ENCODE assay signal across 31 mouse cellular contexts in genomic region chr11:102198245-102198644, GRCm38 (mm10). TPM values are rescaled to one million over a fixed set of nuclear protein-coding genes. Genes with fewer than 3 reads are reported as not detected.
DNase-seq lines count a peak whose midpoint lies in the region; ATAC-seq and TF ChIP-seq lines count a peak whose summit lies in the region.
"Had no signal": no experiment of that assay in that cellular context is flagged by ENCODE, and none has a peak within 500 bp of the region (broad histone marks: within the 10 kb centered on the region; RNA-seq: fewer than 3 reads in every experiment).

No protein-coding gene starts in this region.

- H3K4me3 ChIP-seq in hindbrain, postnatal 0 days (ENCODE audit: low read length): no peak overlapping the region
- no peak overlapping the region for H3K4me3 ChIP-seq in hindbrain, embryonic 10.5 days
- H3K4me3 ChIP-seq in liver, embryonic 14.5 days (ENCODE audit: insufficient read depth in 1 of 2, low read depth in 2 of 2, low read length in 2 of 2): no peak overlapping the region
- H3K4me3 ChIP-seq in liver, embryonic 12.5 days: no peak overlapping the region
- peak overlapping the region; percentile 10 for H3K4me3 ChIP-seq in testis, adult 2 months (ENCODE audit: control insufficient read depth, low read depth, low read length)
- H3K4me3 ChIP-seq: embryonic facial prominence, embryonic 13.5 days; erythroblast, embryonic 14.5 days; forebrain, embryonic 13.5 days; gastrocnemius, adult 2 months; heart, embryonic 13.5 days; hindbrain, embryonic 15.5 days; limb, embryonic 10.5 days; limb, embryonic 15.5 days; midbrain, embryonic 12.5 days; myocyte; neural tube, embryonic 12.5 days had no signal

- no peak for TF ChIP-seq POLR2A in testis, adult 2 months (IDR thresholded peaks at IDR 0.05; ENCODE audit: control insufficient read depth, low read depth, low read length)

- DNase-seq in hindbrain, postnatal 0 days (ENCODE audit: low spot score): no peak
- no peak for DNase-seq in hindbrain, embryonic 10.5 days (ENCODE audit: low spot score)
- no peak for DNase-seq in liver, embryonic 14.5 days (ENCODE audit: low read depth in 3 of 3, low spot score in 3 of 3)
- no peak for DNase-seq in testis, postnatal 14 days (ENCODE audit: low spot score)
- DNase-seq in gastrocnemius, adult 18-20 months (ENCODE audit: low spot score): no peak
- DNase-seq: adrenal gland, postnatal 25 days; cerebellum, adult 11-12 months; cerebellum, adult 9-11 months; gastrocnemius, adult 2 months; heart, adult 18-20 months; heart, postnatal 10 days; kidney, adult 9 months; kidney, postnatal 36 days; layer of hippocampus, postnatal 36 days; lung, postnatal 14 days; right cerebral cortex, postnatal 4 days had no signal

- no peaks in the 10 kb centered on the region for H3K27me3 ChIP-seq in hindbrain, postnatal 0 days (ENCODE audit: insufficient read depth, low read length)
- no peaks in the 10 kb centered on the region for H3K27me3 ChIP-seq in hindbrain, embryonic 10.5 days (ENCODE audit: insufficient read depth, poor library complexity, severe bottlenecking)
- no peaks in the 10 kb centered on the region for H3K27me3 ChIP-seq in liver, embryonic 14.5 days (ENCODE audit: control insufficient read depth, insufficient read depth, low read length)
- H3K27me3 ChIP-seq in liver, embryonic 12.5 days (replicated peaks): no peaks in the 10 kb centered on the region
- no peaks in the 10 kb centered on the region for H3K27me3 ChIP-seq in testis, adult 2 months (ENCODE audit: control insufficient read depth, insufficient read depth, low read length)
- H3K27me3 ChIP-seq: embryonic facial prominence, embryonic 13.5 days; forebrain, embryonic 13.5 days; heart, embryonic 13.5 days; hindbrain, embryonic 15.5 days; limb, embryonic 15.5 days; megakaryocyte, embryonic 14.5 days; midbrain, embryonic 12.5 days; neural tube, embryonic 12.5 days had no signal

- no peak overlapping the region for H3K4me2 ChIP-seq in hindbrain, postnatal 0 days (ENCODE audit: low read depth, low read length)
- H3K4me2 ChIP-seq in liver, embryonic 14.5 days (ENCODE audit: low read depth): no peak overlapping the region
- no peak overlapping the region for H3K4me2 ChIP-seq in liver, embryonic 12.5 days
- H3K4me2 ChIP-seq: embryonic facial prominence, embryonic 13.5 days; forebrain, embryonic 13.5 days; heart, embryonic 13.5 days; hindbrain, embryonic 15.5 days; limb, embryonic 15.5 days; midbrain, embryonic 12.5 days; neural tube, embryonic 12.5 days had no signal

- H3K9me3 ChIP-seq in hindbrain, postnatal 0 days (ENCODE audit: low read length): no peaks in the 10 kb centered on the region
- H3K9me3 ChIP-seq in hindbrain, embryonic 10.5 days: no peaks in the 10 kb centered on the region
- H3K9me3 ChIP-seq in liver, embryonic 14.5 days (ENCODE audit: control insufficient read depth, low read length): no peaks in the 10 kb centered on the region
- H3K9me3 ChIP-seq in liver, embryonic 12.5 days (replicated peaks): no peaks in the 10 kb centered on the region
- H3K9me3 ChIP-seq: embryonic facial prominence, embryonic 13.5 days; forebrain, embryonic 13.5 days; heart, embryonic 13.5 days; hindbrain, embryonic 15.5 days; limb, embryonic 10.5 days; limb, embryonic 15.5 days; megakaryocyte, embryonic 14.5 days; midbrain, embryonic 12.5 days; neural tube, embryonic 12.5 days had no signal

- TF ChIP-seq CTCF in hindbrain, postnatal 0 days (IDR thresholded peaks at IDR 0.05; ENCODE audit: low read depth): peak; percentile 12; the same call in 1 of the 2 replicates
- peak; percentile 60 for TF ChIP-seq CTCF in liver, embryonic 14.5 days (IDR thresholded peaks at IDR 0.05; ENCODE audit: low read depth)
- no peak for TF ChIP-seq CTCF in testis, adult 2 months (IDR thresholded peaks at IDR 0.05; ENCODE audit: control insufficient read depth, insufficient read depth, insufficient replicate concordance, low read depth, low read length)

- peaks cover 65% of the 10 kb centered on the region for H3K36me3 ChIP-seq in hindbrain, postnatal 0 days (ENCODE audit: insufficient read depth, low read length)
- peaks cover 98% of the 10 kb centered on the region for H3K36me3 ChIP-seq in hindbrain, embryonic 10.5 days
- H3K36me3 ChIP-seq in liver, embryonic 14.5 days (replicated peaks; ENCODE audit: control insufficient read depth, insufficient read depth, low read depth): no peaks in the 10 kb centered on the region; the same call in 1 of the 2 replicates
- peaks cover 90% of the 10 kb centered on the region for H3K36me3 ChIP-seq in liver, embryonic 12.5 days
- H3K36me3 ChIP-seq in testis, adult 2 months (ENCODE audit: control insufficient read depth, insufficient read depth, low read length): no peaks in the 10 kb centered on the region; the same call in 1 of the 2 replicates

- H3K27ac ChIP-seq in hindbrain, postnatal 0 days: no peak overlapping the region
- no peak overlapping the region for H3K27ac ChIP-seq in hindbrain, embryonic 10.5 days
- no peak overlapping the region for H3K27ac ChIP-seq in liver, embryonic 14.5 days
- no peak overlapping the region for H3K27ac ChIP-seq in liver, embryonic 12.5 days
- H3K27ac ChIP-seq in testis, adult 2 months (ENCODE audit: control insufficient read depth, insufficient read depth, low read depth, low read length): no peak overlapping the region
- H3K27ac ChIP-seq: embryonic facial prominence, embryonic 13.5 days; forebrain, embryonic 13.5 days; gastrocnemius, adult 2 months; heart, embryonic 13.5 days; hindbrain, embryonic 15.5 days; limb, embryonic 10.5 days; limb, embryonic 15.5 days; midbrain, embryonic 12.5 days; neural tube, embryonic 12.5 days had no signal

- no peaks in the 10 kb centered on the region for H3K4me1 ChIP-seq in hindbrain, postnatal 0 days (ENCODE audit: insufficient read depth, low read length)
- H3K4me1 ChIP-seq in hindbrain, embryonic 10.5 days (replicated peaks): peaks cover 3% of the 10 kb centered on the region; the same call in 1 of the 2 replicates
- no peaks in the 10 kb centered on the region for H3K4me1 ChIP-seq in liver, embryonic 14.5 days (replicated peaks; ENCODE audit: control insufficient read depth in 2 of 2, insufficient read depth in 2 of 2, low read length in 1 of 2)
- peaks cover 13% of the 10 kb centered on the region for H3K4me1 ChIP-seq in liver, embryonic 12.5 days
- peaks cover 6% of the 10 kb centered on the region for H3K4me1 ChIP-seq in testis, adult 2 months (ENCODE audit: control insufficient read depth, insufficient read depth, low read length)
- H3K4me1 ChIP-seq: forebrain, embryonic 13.5 days; hindbrain, embryonic 15.5 days; midbrain, embryonic 12.5 days; neural tube, embryonic 12.5 days had no signal

- no peak for TF ChIP-seq EP300 in liver, embryonic 14.5 days (IDR thresholded peaks at IDR 0.05; ENCODE audit: low read depth)

- H3K9ac ChIP-seq in hindbrain, postnatal 0 days (replicated peaks; ENCODE audit: low read length): no peak overlapping the region
- H3K9ac ChIP-seq in liver, embryonic 14.5 days (replicated peaks): no peak overlapping the region
- no peak overlapping the region for H3K9ac ChIP-seq in liver, embryonic 12.5 days
- H3K9ac ChIP-seq: embryonic facial prominence, embryonic 13.5 days; forebrain, embryonic 13.5 days; heart, embryonic 13.5 days; hindbrain, embryonic 15.5 days; limb, embryonic 15.5 days; midbrain, embryonic 12.5 days; neural tube, embryonic 12.5 days had no signal

- no peak for ATAC-seq in hindbrain, postnatal 0 days
- ATAC-seq in liver, embryonic 14.5 days (ENCODE audit: insufficient read depth): no peak
- no peak for ATAC-seq in liver, embryonic 12.5 days
- ATAC-seq: CD4-positive, CD25-positive, alpha-beta regulatory T cell, adult 4 months; forebrain, embryonic 13.5 days had no signal

- 75% methylated on average over 5 of the region's 6 CpGs for WGBS in hindbrain, postnatal 0 days
- 72% methylated on average over 6 of the region's 6 CpGs for WGBS in hindbrain, embryonic 10.5 days
- 53% methylated on average over 6 of the region's 6 CpGs for WGBS in liver, embryonic 14.5 days (ENCODE audit: insufficient replicate concordance)
- 54% methylated on average over 6 of the region's 6 CpGs for WGBS in liver, embryonic 12.5 days (ENCODE audit: insufficient replicate concordance)

RNA-seq across cellular contexts. Expression of gene G6pc3, which starts 8.8 kb away (rescaled TPM):
- 67.5 and 70.1 TPM in 2 replicates for total RNA-seq in hindbrain, postnatal 0 days (2014; rRNA removed)
- polyA plus RNA-seq in hindbrain, postnatal 0 days (2015; fragmentation: Nextera tagmentation; extraction: Ambion mirVana): 43.8 and 46.2 TPM in 2 replicates
- polyA plus RNA-seq in hindbrain, embryonic 10.5 days (2016; fragmentation: Nextera tagmentation; extraction: Ambion mirVana): 32.3 and 37.8 TPM in 2 replicates
- 12.6 and 14.8 TPM in 2 replicates for polyA plus RNA-seq in liver, embryonic 14.5 days (2012; rRNA removed)
- polyA plus RNA-seq in liver, embryonic 14.5 days (2014; fragmentation: Nextera tagmentation; extraction: Ambion mirVana): 7.3 and 10.1 TPM in 2 replicates
- polyA plus RNA-seq in liver, embryonic 12.5 days (2016; fragmentation: Nextera tagmentation; extraction: Ambion mirVana): 18.0 and 19.7 TPM in 2 replicates
- polyA plus RNA-seq in testis, adult 2 months (2012; rRNA removed): 416 and 434 TPM in 2 replicates
- total RNA-seq in gastrocnemius, adult 18-20 months (2021): 10 to 100 TPM; 60.4 to 61.1 TPM

RNA-seq across cellular contexts. Expression of gene Lsm12, which starts 13.1 kb away (rescaled TPM):
- total RNA-seq in hindbrain, postnatal 0 days (2014; rRNA removed): 65.7 and 167 TPM in 2 replicates
- polyA plus RNA-seq in hindbrain, postnatal 0 days (2015; fragmentation: Nextera tagmentation; extraction: Ambion mirVana): 147 and 153 TPM in 2 replicates
- polyA plus RNA-seq in hindbrain, embryonic 10.5 days (2016; fragmentation: Nextera tagmentation; extraction: Ambion mirVana): 119 and 148 TPM in 2 replicates
- polyA plus RNA-seq in liver, embryonic 14.5 days (2012; rRNA removed): 10.4 and 15.4 TPM in 2 replicates
- 51.4 and 56.2 TPM in 2 replicates for polyA plus RNA-seq in liver, embryonic 14.5 days (2014; fragmentation: Nextera tagmentation; extraction: Ambion mirVana)
- 84.3 and 85.8 TPM in 2 replicates for polyA plus RNA-seq in liver, embryonic 12.5 days (2016; fragmentation: Nextera tagmentation; extraction: Ambion mirVana)
- 41.5 and 41.8 TPM in 2 replicates for polyA plus RNA-seq in testis, adult 2 months (2012; rRNA removed)
- total RNA-seq in gastrocnemius, adult 18-20 months (2021): 100 to 1,000 TPM; 102 to 105 TPM

RNA-seq across cellular contexts. Expression of gene Hdac5, which starts 31.7 kb away (rescaled TPM):
- 212 and 350 TPM in 2 replicates for total RNA-seq in hindbrain, postnatal 0 days (2014; rRNA removed)
- 61.2 and 61.9 TPM in 2 replicates for polyA plus RNA-seq in hindbrain, postnatal 0 days (2015; fragmentation: Nextera tagmentation; extraction: Ambion mirVana)
- polyA plus RNA-seq in hindbrain, embryonic 10.5 days (2016; fragmentation: Nextera tagmentation; extraction: Ambion mirVana): 70.3 and 101 TPM in 2 replicates
- 8.8 and 10.0 TPM in 2 replicates for polyA plus RNA-seq in liver, embryonic 14.5 days (2012; rRNA removed)
- polyA plus RNA-seq in liver, embryonic 14.5 days (2014; fragmentation: Nextera tagmentation; extraction: Ambion mirVana): 6.4 and 7.3 TPM in 2 replicates
- polyA plus RNA-seq in liver, embryonic 12.5 days (2016; fragmentation: Nextera tagmentation; extraction: Ambion mirVana): 21.7 and 23.1 TPM in 2 replicates
- polyA plus RNA-seq in testis, adult 2 months (2012; rRNA removed): 68.9 and 84.1 TPM in 2 replicates
- 100 to 1,000 TPM in 1 of 2 experiments, 10 to 100 TPM in 1; 73.6 to 104 TPM for total RNA-seq in gastrocnemius, adult 18-20 months (2021)

RNA-seq across cellular contexts. Expression of gene Tmem101, which starts 42.0 kb away (rescaled TPM):
- 37.4 and 45.4 TPM in 2 replicates for total RNA-seq in hindbrain, postnatal 0 days (2014; rRNA removed)
- polyA plus RNA-seq in hindbrain, postnatal 0 days (2015; fragmentation: Nextera tagmentation; extraction: Ambion mirVana): 40.6 and 42.5 TPM in 2 replicates
- 36.1 and 41.2 TPM in 2 replicates for polyA plus RNA-seq in hindbrain, embryonic 10.5 days (2016; fragmentation: Nextera tagmentation; extraction: Ambion mirVana)
- polyA plus RNA-seq in liver, embryonic 14.5 days (2012; rRNA removed): 8.9 and 9.2 TPM in 2 replicates
- polyA plus RNA-seq in liver, embryonic 14.5 days (2014; fragmentation: Nextera tagmentation; extraction: Ambion mirVana): 7.8 and 8.5 TPM in 2 replicates
- 16.3 TPM in 2 replicates for polyA plus RNA-seq in liver, embryonic 12.5 days (2016; fragmentation: Nextera tagmentation; extraction: Ambion mirVana)
- polyA plus RNA-seq in testis, adult 2 months (2012; rRNA removed): 13.3 and 15.1 TPM in 2 replicates
- total RNA-seq in gastrocnemius, adult 18-20 months (2021): 1 to 10 TPM; 9.3 to 9.8 TPM

RNA-seq across cellular contexts. Expression of gene BC030867, which starts 50.4 kb away (rescaled TPM):
- total RNA-seq in hindbrain, postnatal 0 days (2014; rRNA removed): 2.3 and 2.4 TPM in 2 replicates
- polyA plus RNA-seq in hindbrain, postnatal 0 days (2015; fragmentation: Nextera tagmentation; extraction: Ambion mirVana): 2.1 and 2.3 TPM in 2 replicates
- 20.9 and 28.3 TPM in 2 replicates for polyA plus RNA-seq in hindbrain, embryonic 10.5 days (2016; fragmentation: Nextera tagmentation; extraction: Ambion mirVana)
- 10.9 and 11.3 TPM in 2 replicates for polyA plus RNA-seq in liver, embryonic 14.5 days (2012; rRNA removed)
- 10.8 and 13.2 TPM in 2 replicates for polyA plus RNA-seq in liver, embryonic 14.5 days (2014; fragmentation: Nextera tagmentation; extraction: Ambion mirVana)
- polyA plus RNA-seq in liver, embryonic 12.5 days (2016; fragmentation: Nextera tagmentation; extraction: Ambion mirVana): 19.5 and 19.7 TPM in 2 replicates
- 31.8 and 48.5 TPM in 2 replicates for polyA plus RNA-seq in testis, adult 2 months (2012; rRNA removed)
- total RNA-seq in gastrocnemius, adult 18-20 months (2021): not detected
- total RNA-seq: gastrocnemius, adult 2 months; gastrocnemius, postnatal 36 days had no signal
